Mouse (Mus musculus) testis, adult 2 months (tissue): ENCODE measurements around the gene Trio.

Source experiments
- CTCF ChIP-seq: fragments of 200-500 bp; IDR thresholded peaks from 2 replicates; pipeline ENCODE4 v1.5.1; 2012; ENCODE audit warnings: low read depth, mild to moderate bottlenecking, inconsistent platforms, low read length, moderate library complexity; ENCODE audit not compliant: control insufficient read depth, insufficient read depth, insufficient replicate concordance
- POLR2A ChIP-seq: fragments of 200-500 bp; IDR thresholded peaks from 2 replicates; pipeline ENCODE4 v1.6.1; 2012; ENCODE audit warnings: low read depth, mild to moderate bottlenecking, inconsistent platforms, low read length, moderate library complexity; ENCODE audit not compliant: control insufficient read depth

GRCm38 (mm10) chr15:27996750-27997149 is 28.9 kb downstream of the Trio start:
- TF ChIP-seq POLR2A, result no peak
- no peak for TF ChIP-seq CTCF
